Mouse (Mus musculus): ENCODE measurements around the gene Cmah. TPM values are rescaled to one million over a fixed set of nuclear protein-coding genes. Genes with fewer than 3 reads are reported as not detected.

Gene Cmah
- polyA plus RNA-seq, 1 experiment from 2014 or later: 0.11 TPM

DNA sequence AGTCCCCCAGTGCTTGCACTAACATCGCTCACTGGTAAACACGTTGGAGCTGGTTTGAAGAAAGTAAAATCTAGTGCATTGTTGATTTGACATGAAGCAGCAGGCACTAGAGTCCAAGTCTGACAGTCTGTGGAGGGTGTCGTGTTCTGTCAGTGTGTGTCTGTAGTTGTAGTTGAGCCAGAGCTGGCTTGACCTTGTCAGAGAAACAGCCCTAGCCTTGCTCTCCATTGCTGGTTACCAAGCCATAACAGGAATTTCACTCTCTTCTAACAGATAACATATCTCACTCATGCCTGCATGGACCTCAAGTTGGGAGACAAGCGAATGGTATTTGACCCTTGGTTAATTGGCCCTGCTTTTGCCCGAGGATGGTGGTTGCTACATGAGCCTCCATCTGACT, 103.0 kb downstream of the Cmah start:
- Histone ChIP-seq H3K9ac (replicated peaks) (no peak overlapping the region), H3K36me3 (no peaks in the 10 kb centered on the region), H3K27me3 (no peaks in the 10 kb centered on the region), H3K4me1 (peaks cover 4% of the 10 kb centered on the region; the same call in 1 of the 2 replicates), H3K4me3 (no peak overlapping the region), H3K4me2 (replicated peaks) (no peak overlapping the region), H3K27ac (replicated peaks) (no peak overlapping the region), H3K9me3 (no peaks in the 10 kb centered on the region)
- WGBS: 77% methylated on average over 5 of the region's 5 CpGs
- ATAC-seq (replicated peaks): no peak

DNA sequence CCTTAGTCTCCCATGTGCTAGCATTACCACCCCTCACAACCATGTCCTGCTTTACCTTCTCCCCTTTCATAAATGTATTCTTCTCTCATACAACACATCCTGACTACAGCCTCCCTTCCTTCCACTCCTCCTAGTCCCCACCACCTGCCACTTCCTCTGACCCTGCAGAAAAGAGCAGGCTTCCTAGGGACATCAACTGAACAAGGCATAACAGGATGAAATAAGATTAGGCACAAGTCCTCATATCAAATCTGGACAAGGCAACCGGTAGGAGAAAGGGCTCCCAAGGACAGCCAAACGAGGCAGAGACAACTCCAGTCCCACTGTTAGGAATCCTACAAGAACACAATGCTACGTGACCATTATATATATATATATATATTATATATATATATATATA, 104.4 kb downstream of the Cmah start:
- 89% methylated on average over 3 of the region's 3 CpGs for WGBS
- H3K4me2 ChIP-seq (replicated peaks): no peak overlapping the region
- H3K4me1 ChIP-seq: peaks cover 4% of the 10 kb centered on the region; the same call in 1 of the 2 replicates
- ATAC-seq (replicated peaks): no peak
- no peak overlapping the region for H3K4me3 ChIP-seq
- no peaks in the 10 kb centered on the region for H3K36me3 ChIP-seq
- H3K27me3 ChIP-seq: no peaks in the 10 kb centered on the region
- H3K9me3 ChIP-seq: no peaks in the 10 kb centered on the region
- no peak overlapping the region for H3K27ac ChIP-seq (replicated peaks)
- H3K9ac ChIP-seq (replicated peaks): no peak overlapping the region

DNA sequence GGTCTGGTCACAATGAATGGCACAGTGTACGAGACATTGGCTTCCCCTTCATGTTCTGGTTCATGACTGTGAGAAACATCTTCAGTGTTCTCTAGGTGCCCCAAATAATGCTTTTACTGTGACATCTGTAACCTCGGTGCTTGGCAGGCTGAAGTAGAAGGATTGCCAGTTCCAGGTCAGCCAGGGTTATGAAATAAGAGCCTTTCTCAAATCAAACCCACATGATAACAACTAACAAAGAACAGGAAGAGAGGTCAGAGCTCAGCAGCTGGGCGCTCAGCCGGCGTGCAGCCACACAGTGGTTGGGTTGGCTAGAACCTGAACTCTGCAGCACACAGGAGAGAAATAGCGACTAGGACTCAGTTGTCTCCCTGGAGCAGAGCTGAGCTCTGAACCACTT, 115.1 kb downstream of the Cmah start:
- WGBS: 91% methylated on average over 6 of the region's 6 CpGs
- no peak for ATAC-seq (replicated peaks)

GRCm38 (mm10) chr13:24443763-24444347, 116.7 kb downstream of the Cmah start:
- Histone ChIP-seq H3K4me3 (no peak overlapping the region), H3K27me3 (no peaks in the 10 kb centered on the region), H3K36me3 (no peaks in the 10 kb centered on the region), H3K4me1 (no peaks in the 10 kb centered on the region), H3K4me2 (replicated peaks) (no peak overlapping the region), H3K9ac (replicated peaks) (no peak overlapping the region), H3K27ac (replicated peaks) (no peak overlapping the region), H3K9me3 (no peaks in the 10 kb centered on the region)
- no peak for ATAC-seq (replicated peaks)
- whole genome bisulfite sequencing: 79% methylated on average over 4 of the region's 4 CpGs

More for the DNA sequence above, 115.1 kb downstream of the Cmah start:
- Histone ChIP-seq H3K27me3 (no peaks in the 10 kb centered on the region), H3K9me3 (no peaks in the 10 kb centered on the region), H3K9ac (replicated peaks) (no peak overlapping the region), H3K36me3 (no peaks in the 10 kb centered on the region), H3K4me1 (no peaks in the 10 kb centered on the region), H3K4me2 (replicated peaks) (no peak overlapping the region), H3K4me3 (no peak overlapping the region), H3K27ac (replicated peaks) (no peak overlapping the region)

DNA sequence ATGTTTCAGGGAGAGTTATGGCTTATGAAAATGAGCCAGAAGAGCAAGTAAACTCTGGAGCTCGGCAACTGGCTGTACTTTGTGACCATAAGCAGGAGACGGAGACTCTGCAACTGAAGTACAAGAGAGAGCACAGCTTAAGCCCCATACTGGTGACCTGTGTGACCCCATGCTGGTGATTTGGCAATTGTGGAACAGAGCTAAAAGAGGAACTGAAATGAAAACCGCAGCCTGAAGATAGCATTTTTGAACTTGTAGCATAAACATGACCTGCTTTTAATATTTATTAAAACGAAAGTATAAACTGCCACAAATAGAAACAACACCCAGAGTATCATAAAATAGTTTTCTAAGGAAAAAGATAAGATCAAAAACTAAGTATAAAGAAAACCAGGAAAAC, 117.5 kb downstream of the Cmah start:
- Histone ChIP-seq H3K9me3 (no peaks in the 10 kb centered on the region), H3K4me1 (no peaks in the 10 kb centered on the region), H3K4me2 (replicated peaks) (no peak overlapping the region), H3K4me3 (no peak overlapping the region), H3K27ac (replicated peaks) (no peak overlapping the region), H3K36me3 (no peaks in the 10 kb centered on the region), H3K27me3 (no peaks in the 10 kb centered on the region), H3K9ac (replicated peaks) (no peak overlapping the region)
- ATAC-seq (replicated peaks): no peak
- 82% methylated on average over 4 of the region's 4 CpGs for WGBS

- ATAC-seq (replicated peaks): no peak
- Histone ChIP-seq H3K9me3 (no peaks in the 10 kb centered on the region), H3K9ac (replicated peaks) (no peak overlapping the region), H3K4me3 (no peak overlapping the region), H3K4me2 (replicated peaks) (no peak overlapping the region), H3K36me3 (no peaks in the 10 kb centered on the region), H3K4me1 (no peaks in the 10 kb centered on the region), H3K27me3 (no peaks in the 10 kb centered on the region), H3K27ac (replicated peaks) (no peak overlapping the region)
- 90% methylated on average over 3 of the region's 3 CpGs for WGBS
Observed at GRCm38 (mm10) chr13:24445166-24445565, 118.0 kb downstream of the Cmah start.

DNA sequence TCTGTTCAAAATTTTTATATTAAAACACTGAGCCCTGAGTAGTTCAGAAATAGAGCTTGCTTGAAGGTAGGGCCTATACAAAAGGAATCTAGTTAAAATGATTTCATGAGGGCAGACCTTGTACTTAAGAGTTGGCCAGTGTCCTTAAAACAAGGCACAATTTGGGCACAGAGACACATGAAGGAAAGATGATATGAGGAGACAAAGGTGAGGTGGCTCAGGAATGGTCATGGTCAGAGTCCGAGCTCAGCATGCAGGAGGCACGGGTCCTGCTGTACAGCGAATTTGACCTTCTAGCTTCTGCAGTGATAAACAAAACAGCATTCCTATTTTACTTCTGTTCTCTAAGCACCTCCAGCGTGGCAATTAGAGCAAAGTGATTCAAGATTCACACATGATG, 118.9 kb downstream of the Cmah start:
- H3K27ac ChIP-seq (replicated peaks): no peak overlapping the region
- no peak for ATAC-seq (replicated peaks)
- no peaks in the 10 kb centered on the region for H3K9me3 ChIP-seq
- H3K36me3 ChIP-seq: no peaks in the 10 kb centered on the region
- no peak overlapping the region for H3K4me3 ChIP-seq
- no peaks in the 10 kb centered on the region for H3K4me1 ChIP-seq
- no peaks in the 10 kb centered on the region for H3K27me3 ChIP-seq
- H3K4me2 ChIP-seq (replicated peaks): no peak overlapping the region
- H3K9ac ChIP-seq (replicated peaks): no peak overlapping the region
- WGBS: 86% methylated on average over 4 of the region's 4 CpGs

- no peak for ATAC-seq (replicated peaks)
- H3K27ac ChIP-seq (replicated peaks): no peak overlapping the region
- no peaks in the 10 kb centered on the region for H3K27me3 ChIP-seq
- H3K4me2 ChIP-seq (replicated peaks): no peak overlapping the region
- no peak overlapping the region for H3K4me3 ChIP-seq
- 87% methylated on average over 5 of the region's 5 CpGs for WGBS
- no peaks in the 10 kb centered on the region for H3K9me3 ChIP-seq
- H3K36me3 ChIP-seq: no peaks in the 10 kb centered on the region
- no peaks in the 10 kb centered on the region for H3K4me1 ChIP-seq
- H3K9ac ChIP-seq (replicated peaks): no peak overlapping the region
Observed at GRCm38 (mm10) chr13:24447043-24447442, 119.8 kb downstream of the Cmah start.

- Histone ChIP-seq H3K4me1 (no peaks in the 10 kb centered on the region), H3K27ac (replicated peaks) (no peak overlapping the region), H3K27me3 (no peaks in the 10 kb centered on the region), H3K9me3 (no peaks in the 10 kb centered on the region), H3K36me3 (no peaks in the 10 kb centered on the region), H3K4me3 (no peak overlapping the region), H3K9ac (replicated peaks) (no peak overlapping the region), H3K4me2 (replicated peaks) (no peak overlapping the region)
- WGBS: 73% methylated on average over 6 of the region's 6 CpGs
- ATAC-seq (replicated peaks): no peak
Observed at GRCm38 (mm10) chr13:24448578-24448977, 121.4 kb downstream of the Cmah start.

DNA sequence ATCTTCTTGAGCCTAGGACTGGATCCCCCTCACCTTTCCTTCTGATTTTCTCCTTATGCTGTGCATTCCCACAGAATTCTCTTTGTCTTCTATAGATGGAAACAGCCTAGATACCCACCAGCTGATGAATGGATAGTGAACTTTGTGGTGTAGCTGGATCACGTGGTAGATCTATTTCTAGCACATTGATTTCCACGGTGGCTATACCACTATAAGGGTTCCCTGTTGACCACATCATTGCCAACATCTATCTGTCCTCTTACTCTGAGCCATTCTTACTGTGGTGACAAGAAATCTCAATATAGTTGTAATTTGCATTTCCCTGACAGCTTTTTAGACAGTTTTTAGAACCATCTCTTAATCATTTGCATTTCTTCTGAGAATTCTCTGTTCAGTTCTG, 124.3 kb downstream of the Cmah start:
- ATAC-seq (replicated peaks): no peak
- Histone ChIP-seq H3K27ac (replicated peaks) (no peak overlapping the region), H3K4me3 (no peak overlapping the region), H3K4me1 (no peaks in the 10 kb centered on the region), H3K27me3 (no peaks in the 10 kb centered on the region), H3K9ac (replicated peaks) (no peak overlapping the region), H3K4me2 (replicated peaks) (no peak overlapping the region), H3K36me3 (no peaks in the 10 kb centered on the region), H3K9me3 (no peaks in the 10 kb centered on the region)
- 91% methylated on average over 2 of the region's 2 CpGs for WGBS

GRCm38 (mm10) chr13:24453737-24454136, 126.5 kb downstream of the Cmah start:
- Histone ChIP-seq H3K4me2 (replicated peaks) (no peak overlapping the region), H3K27me3 (no peaks in the 10 kb centered on the region), H3K4me3 (no peak overlapping the region), H3K9me3 (no peaks in the 10 kb centered on the region), H3K9ac (replicated peaks) (no peak overlapping the region), H3K4me1 (no peaks in the 10 kb centered on the region), H3K27ac (replicated peaks) (no peak overlapping the region), H3K36me3 (no peaks in the 10 kb centered on the region)
- ATAC-seq (replicated peaks): no peak
- 93% methylated on average over 5 of the region's 5 CpGs for WGBS

DNA sequence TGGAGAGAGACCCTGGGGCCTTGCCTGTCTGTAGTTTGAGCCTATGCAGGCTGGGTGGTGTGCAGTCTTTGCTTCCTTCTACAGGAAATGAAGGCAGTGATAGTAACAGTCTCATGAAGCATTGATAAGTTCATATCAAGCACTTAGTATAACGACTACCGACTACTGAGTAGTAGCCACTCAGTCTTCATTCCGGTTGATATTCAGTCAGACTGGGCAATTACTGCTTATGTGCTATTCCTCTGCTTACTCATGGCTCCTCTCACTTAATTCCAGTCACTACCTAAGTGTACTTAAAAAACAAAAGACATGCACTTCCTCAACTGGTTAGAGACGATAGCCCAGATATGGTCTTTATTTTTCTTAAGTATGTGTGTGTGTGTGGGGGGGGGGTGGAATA, 129.2 kb downstream of the Cmah start:
- no peak for ATAC-seq (replicated peaks)
- Histone ChIP-seq H3K9ac (replicated peaks) (no peak overlapping the region), H3K9me3 (no peaks in the 10 kb centered on the region), H3K4me1 (no peaks in the 10 kb centered on the region), H3K36me3 (no peaks in the 10 kb centered on the region), H3K27me3 (no peaks in the 10 kb centered on the region), H3K4me3 (no peak overlapping the region), H3K4me2 (replicated peaks) (no peak overlapping the region), H3K27ac (replicated peaks) (no peak overlapping the region)
- 84% methylated on average over 4 of the region's 4 CpGs for WGBS

GRCm38 (mm10) chr13:24460517-24460916, 133.3 kb downstream of the Cmah start:
- no peaks in the 10 kb centered on the region for H3K27me3 ChIP-seq

More at GRCm38 (mm10) chr13:24460517-24460916, 133.3 kb downstream of the Cmah start:
- H3K27ac ChIP-seq (replicated peaks): no peak overlapping the region
- WGBS: 88% methylated on average over 5 of the region's 5 CpGs
- no peaks in the 10 kb centered on the region for H3K9me3 ChIP-seq
- H3K9ac ChIP-seq (replicated peaks): no peak overlapping the region
- no peak for ATAC-seq (replicated peaks)
- no peak overlapping the region for H3K4me3 ChIP-seq
- H3K4me1 ChIP-seq: no peaks in the 10 kb centered on the region
- H3K4me2 ChIP-seq (replicated peaks): no peak overlapping the region
- no peaks in the 10 kb centered on the region for H3K36me3 ChIP-seq

All from forebrain, embryonic 15.5 days (tissue).